Mouse (Mus musculus): ENCODE data around the gene Tmem120b.
A peak's percentile ranks its signal among the peaks of the same experiment; 100 is the strongest.

Tmem120b gene

GRCm38 (mm10) chr5:123094238-123094991 is 26.2 kb downstream of the Tmem120b start:
- no peak for DNase-seq

DNA sequence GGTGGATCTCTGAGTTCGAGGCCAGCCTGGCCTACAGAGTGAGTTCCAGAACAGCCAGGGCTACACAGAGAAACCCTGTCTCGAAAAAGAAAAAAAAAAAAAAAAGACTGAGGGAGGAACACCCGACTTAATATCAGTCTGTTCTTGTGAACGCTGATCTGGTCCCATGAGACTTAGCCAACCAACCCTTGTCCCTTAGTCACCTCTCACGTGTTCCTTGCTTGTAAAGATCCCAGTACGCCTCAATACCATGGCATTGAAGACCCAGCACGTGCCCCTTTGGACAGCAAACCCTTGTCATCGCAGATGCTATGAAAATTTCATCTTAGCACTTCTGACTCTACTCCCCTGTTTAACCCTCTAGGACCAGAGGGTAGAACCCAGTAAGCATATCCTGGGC is 28.1 kb downstream of the Tmem120b start:
- DNase-seq: no peak

GRCm38 (mm10) chr5:123098487-123098886 is 30.3 kb downstream of the Tmem120b start:
- no peak for DNase-seq

DNA sequence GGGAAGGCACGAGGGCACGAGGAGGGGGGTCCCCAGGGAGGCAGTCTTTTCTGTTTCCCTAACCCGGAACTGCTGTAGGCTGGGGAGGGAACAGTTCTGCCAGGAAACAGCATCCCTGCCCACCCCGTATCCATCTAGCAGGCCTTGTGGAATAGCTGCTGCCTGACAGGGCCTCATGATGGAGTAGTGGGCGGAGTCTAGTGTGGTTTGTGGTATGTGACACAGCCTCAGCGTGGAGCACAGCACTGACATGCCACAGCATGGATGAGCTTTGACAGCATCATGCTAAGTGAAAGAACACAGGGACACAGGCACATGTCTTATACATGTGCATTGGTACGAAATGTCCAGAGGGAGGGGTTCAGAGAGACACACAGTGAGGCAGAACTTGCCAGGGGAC is 34.2 kb downstream of the Tmem120b start:
- DNase-seq: no peak

DNA sequence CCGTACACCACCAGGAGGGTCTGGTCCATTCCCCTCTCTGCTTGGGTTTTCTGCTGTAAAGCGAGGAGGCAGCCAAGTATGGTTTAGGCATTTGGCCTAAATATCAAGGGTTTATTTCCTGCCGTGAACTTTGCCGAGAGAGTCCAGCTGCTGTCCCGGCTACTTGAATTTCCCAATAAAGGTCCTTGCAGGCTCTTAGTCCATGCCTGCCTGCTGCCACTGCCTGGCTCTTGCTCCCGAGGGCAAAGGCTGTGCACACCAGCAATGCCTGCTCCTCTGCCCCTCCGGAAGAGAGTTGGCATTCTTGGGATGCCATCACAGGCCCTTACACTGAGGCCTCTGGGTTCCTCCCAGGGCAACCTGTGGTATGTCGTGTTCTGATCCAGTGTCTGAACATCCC is 35.3 kb downstream of the Tmem120b start:
- DNase-seq: no peak

DNA sequence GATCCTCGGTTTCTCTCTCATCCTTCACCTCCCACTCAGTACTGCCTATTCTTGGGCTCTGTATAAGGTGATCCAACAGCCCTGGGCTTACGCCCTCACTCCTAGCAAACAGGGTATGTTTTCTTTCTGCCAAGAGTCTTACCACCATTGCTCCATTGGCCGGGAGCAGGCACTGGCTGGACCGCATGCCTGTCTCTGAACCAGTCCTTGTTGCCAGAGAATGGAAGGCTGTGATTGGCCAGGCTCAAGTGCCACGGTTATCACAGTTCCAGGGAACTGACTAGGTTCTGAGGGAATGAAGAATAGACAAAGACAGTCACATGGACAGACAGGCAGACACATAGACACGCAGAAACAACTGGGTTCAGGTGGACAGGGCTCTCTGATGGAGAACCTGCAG is 36.6 kb downstream of the Tmem120b start:
- no peak for DNase-seq

GRCm38 (mm10) chr5:123109452-123110203 is 41.4 kb downstream of the Tmem120b start:
- no peak for DNase-seq

GRCm38 (mm10) chr5:123110296-123110721 is 42.1 kb downstream of the Tmem120b start:
- DNase-seq: no peak

DNA sequence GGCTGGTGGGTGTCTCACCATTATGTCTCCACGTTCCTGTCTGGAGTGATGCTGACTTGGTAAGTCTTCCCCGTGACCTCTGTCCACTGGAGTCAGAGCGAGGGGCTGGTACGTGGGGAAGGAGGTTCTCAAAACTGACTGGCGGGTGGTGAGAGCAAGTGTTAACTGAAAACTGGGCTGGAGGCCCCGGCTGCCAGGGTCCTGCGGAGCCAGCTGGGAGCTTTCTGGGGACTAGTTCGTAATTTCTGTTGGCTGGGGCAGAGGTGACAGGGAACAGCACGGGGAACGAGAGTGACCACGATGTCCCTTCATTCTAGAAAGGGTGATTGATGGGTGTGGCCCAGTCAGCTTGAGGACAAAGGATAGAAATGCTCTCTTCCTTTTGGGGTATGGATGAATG is 45.9 kb downstream of the Tmem120b start:
- DNase-seq: no peak

DNA sequence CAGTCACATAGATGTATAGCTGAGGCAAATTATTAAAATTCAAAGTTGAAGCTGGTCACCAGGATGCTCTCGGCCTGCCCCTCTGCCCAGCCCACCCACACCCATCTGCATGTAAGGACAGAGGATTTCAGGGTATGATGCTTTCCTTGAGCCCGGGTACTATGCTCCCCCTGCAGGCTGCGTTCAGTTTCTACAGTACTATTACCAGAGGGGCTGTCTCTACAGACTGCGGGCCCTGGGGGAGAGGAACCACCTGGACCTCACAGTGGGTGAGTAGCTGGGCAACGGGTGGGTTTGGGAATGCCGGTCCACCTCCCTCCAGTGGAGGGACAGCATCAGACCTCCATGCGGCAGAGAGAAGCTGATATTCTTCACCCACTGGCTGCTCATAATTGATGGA is 46.7 kb downstream of the Tmem120b start:
- DNase-seq: no peak

GRCm38 (mm10) chr5:123116080-123116479 is 47.9 kb downstream of the Tmem120b start:
- DNase-seq: no peak

- peak; percentile 69 for DNase-seq
These were observed 49.0 kb downstream of the Tmem120b start for GRCm38 (mm10) chr5:123117257-123117656.

DNA sequence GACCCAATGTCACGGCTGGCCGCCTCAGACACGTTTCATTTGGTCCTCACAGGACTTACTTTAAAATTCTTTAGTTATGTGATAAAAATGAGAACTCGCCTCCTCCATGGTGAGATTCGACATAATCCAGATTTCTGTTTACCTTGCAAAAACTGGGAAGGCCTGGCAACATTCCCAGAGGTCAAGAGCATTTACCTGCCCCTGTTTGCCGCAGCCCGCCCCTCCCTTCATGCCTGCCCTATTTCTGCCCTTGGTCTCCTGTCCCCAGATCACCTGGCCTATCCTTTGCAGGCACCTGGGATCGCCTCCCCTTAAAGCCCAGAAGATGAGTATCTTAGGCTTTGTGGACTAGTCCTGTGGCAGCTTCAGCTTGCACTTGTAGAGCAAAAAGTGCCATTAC is 49.6 kb downstream of the Tmem120b start:
- DNase-seq: no peak

DNA sequence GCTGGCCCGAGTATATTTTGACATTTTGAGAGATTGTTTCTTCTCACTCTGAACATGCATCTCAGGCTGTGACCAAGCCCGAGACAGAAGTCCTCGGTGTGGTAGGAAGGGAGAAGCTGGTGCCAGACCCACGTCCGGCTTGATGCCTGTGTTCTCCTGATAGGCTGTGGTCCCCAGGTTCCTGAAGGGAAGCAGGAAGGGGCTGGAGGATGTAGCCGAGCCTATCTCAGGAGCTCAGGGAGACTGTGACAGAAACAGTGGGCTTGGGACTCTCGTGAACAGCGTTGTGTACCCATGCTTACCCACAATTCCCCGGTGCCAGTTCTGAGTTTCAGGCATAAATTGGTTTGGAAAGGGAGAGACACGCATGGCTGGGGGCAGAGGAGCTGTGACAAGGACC is 50.6 kb downstream of the Tmem120b start:
- DNase-seq: no peak

DNA sequence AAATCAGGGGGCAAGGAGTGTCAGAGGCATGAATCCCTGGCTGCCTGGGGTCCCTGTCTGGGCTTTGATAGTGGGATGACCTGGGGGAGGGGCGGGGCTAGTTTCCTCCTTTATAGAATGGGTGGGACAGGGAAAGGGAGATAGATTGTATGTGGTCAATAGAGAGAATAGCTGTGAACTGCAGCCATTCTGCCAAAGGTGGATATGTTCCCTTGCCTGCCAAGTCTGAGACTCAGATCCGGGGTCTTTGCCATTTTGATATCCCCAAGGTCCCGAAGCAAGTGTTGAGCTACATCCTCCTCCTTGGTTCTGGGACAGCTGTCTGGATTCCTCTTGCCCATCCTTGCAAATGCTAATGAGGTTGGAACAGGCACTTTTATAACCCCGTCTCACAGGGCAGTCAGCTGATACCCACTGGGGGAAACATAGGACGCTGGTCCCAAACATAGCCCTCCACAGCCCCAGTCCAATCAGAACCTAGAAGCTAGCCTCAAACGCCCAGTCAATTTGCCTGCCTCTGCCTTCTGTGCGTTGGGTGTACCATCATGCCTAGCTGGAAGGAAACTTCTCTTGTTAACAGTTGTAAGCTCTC is 52.5 kb downstream of the Tmem120b start:
- DNase-seq: no peak

DNA sequence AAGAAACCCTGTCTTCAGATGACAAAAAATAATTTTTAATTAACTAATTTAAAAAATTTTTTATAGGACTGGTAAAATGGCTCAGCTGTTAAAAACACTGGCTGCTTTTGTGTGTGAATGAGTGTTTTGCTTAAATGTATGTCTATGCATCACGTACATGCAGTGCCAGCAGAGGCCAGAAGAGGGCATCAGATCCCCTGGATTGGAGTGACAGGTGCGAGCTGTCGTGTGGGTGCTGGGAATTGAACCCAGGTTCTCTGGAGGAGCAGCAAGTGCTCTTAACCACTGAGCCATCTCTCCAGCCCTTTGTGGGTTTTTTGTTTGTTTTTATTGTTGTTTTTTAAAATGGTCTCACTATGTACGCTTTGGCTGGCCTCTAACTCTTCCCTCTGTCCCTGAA is 54.0 kb downstream of the Tmem120b start:
- DNase-seq: no peak

DNA sequence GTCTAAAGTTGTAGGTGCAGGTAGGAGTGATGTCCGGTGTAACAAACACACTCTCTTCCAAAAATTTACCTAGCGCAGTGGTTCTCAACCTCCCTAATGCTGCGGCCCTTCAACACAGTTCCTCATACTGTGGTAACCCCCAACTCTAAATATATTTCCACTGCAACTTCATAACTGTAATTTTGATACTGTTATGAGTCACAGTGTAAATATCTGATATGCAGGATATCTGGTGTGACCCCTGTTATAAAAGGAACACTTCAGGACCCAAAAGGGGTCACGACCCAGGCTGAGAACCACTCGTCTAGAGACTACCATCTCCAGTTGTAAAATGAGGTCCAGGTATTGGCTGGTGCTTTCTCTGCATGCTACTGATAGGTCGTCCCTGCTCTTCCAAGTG is 56.9 kb downstream of the Tmem120b start:
- DNase-seq: no peak

- DNase-seq: no peak
These were observed 57.6 kb downstream of the Tmem120b start for GRCm38 (mm10) chr5:123125638-123126406.

- DNase-seq: no peak
These were observed 58.8 kb downstream of the Tmem120b start for GRCm38 (mm10) chr5:123127031-123127430.

GRCm38 (mm10) chr5:123128426-123129169 is 60.4 kb downstream of the Tmem120b start:
- DNase-seq: no peak

GRCm38 (mm10) chr5:123129170-123129757 is 61.0 kb downstream of the Tmem120b start:
- no peak for DNase-seq

Measured in cerebellum, adult 11 months (tissue).